ENCODE assay signal across 9 mouse cellular contexts in the genomic region with DNA sequence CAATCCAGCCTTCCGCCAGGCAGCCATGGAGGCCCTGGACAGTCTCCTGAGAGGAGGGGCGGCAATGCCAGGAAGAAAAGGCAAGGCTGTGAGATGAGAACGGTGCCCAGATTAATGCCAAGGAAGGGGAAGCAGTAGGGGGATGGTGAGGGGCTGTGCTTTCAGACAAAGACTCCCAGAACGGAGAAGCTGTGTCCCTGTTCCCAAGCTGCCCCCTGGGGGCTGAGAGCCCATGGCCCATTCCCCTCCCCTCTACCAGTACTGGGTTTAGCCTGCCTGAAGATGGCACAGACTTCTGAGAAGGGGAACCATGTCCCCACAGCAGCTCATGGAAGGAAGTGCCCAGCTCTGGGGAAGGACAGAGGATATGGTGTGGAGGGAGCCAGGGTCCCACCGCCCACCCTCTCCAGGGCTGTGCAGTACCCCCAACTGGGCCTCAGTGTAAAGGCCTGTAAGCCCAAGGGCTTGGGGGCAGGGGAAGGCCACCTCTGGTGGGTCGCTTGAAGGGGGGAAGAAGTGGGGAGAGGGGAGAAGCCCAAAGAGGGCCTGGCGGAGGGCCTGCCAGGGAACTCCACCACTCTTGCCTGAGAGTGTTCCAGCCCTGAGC. TPM values are rescaled to one million over a fixed set of nuclear protein-coding genes. Genes with fewer than 3 reads are reported as not detected.
DNase-seq lines count a peak whose midpoint lies in the region; ATAC-seq and TF ChIP-seq lines count a peak whose summit lies in the region.
"Had no signal": no experiment of that assay in that cellular context is flagged by ENCODE, and none has a peak within 500 bp of the region (broad histone marks: within the 10 kb centered on the region; RNA-seq: fewer than 3 reads in every experiment).

No protein-coding gene starts in this region.

- H3K4me1 ChIP-seq in forebrain, embryonic 11.5 days (replicated peaks; ENCODE audit: control insufficient read depth, insufficient read depth, low read length): peaks cover 18% of the 10 kb centered on the region
- peaks cover 22% of the 10 kb centered on the region; the same call in 1 of the 2 replicates for H3K4me1 ChIP-seq in hindbrain, postnatal 0 days (ENCODE audit: insufficient read depth, low read length)
- H3K4me1 ChIP-seq in olfactory bulb, adult 2 months (ENCODE audit: control insufficient read depth, insufficient read depth, low read length): peaks cover 55% of the 10 kb centered on the region

- no peak for TF ChIP-seq POLR2A in olfactory bulb, adult 2 months (IDR thresholded peaks at IDR 0.05; ENCODE audit: insufficient read depth, low read depth, low read length)

- H3K36me3 ChIP-seq in forebrain, embryonic 11.5 days (ENCODE audit: control insufficient read depth, insufficient read depth, low read length): peaks cover 31% of the 10 kb centered on the region
- peaks cover 35% of the 10 kb centered on the region for H3K36me3 ChIP-seq in hindbrain, postnatal 0 days (ENCODE audit: insufficient read depth, low read length)

- no peaks in the 10 kb centered on the region for H3K9me3 ChIP-seq in forebrain, embryonic 11.5 days (ENCODE audit: control insufficient read depth, low read length)
- H3K9me3 ChIP-seq in hindbrain, postnatal 0 days (ENCODE audit: low read length): no peaks in the 10 kb centered on the region

- no peaks in the 10 kb centered on the region for H3K27me3 ChIP-seq in forebrain, embryonic 11.5 days (ENCODE audit: control insufficient read depth, insufficient read depth, low read length)
- no peaks in the 10 kb centered on the region for H3K27me3 ChIP-seq in hindbrain, postnatal 0 days (ENCODE audit: insufficient read depth, low read length)

- peak overlapping the region; percentile 92 for H3K27ac ChIP-seq in layer of hippocampus, adult 2 months
- peak overlapping the region; percentile 71 for H3K27ac ChIP-seq in forebrain, embryonic 11.5 days (ENCODE audit: low read depth, low read length)
- peak overlapping the region; percentile 82 for H3K27ac ChIP-seq in hindbrain, postnatal 0 days
- 0 out of 2 replicates have a peak overlapping the region, but pooled peaks have one; percentile 2 for H3K27ac ChIP-seq in olfactory bulb, adult 2 months (ENCODE audit: insufficient read depth, low read depth, low read length)

- peak overlapping the region; percentile 23; the same call in 1 of the 2 replicates for H3K9ac ChIP-seq in forebrain, embryonic 11.5 days (ENCODE audit: low read length)
- peak overlapping the region; percentile 4 for H3K9ac ChIP-seq in hindbrain, postnatal 0 days (replicated peaks; ENCODE audit: low read length)
- H3K9ac ChIP-seq: lung, embryonic 14.5 days had no signal

- H3K4me2 ChIP-seq in forebrain, embryonic 11.5 days (ENCODE audit: low read depth, low read length, severe bottlenecking): no peak overlapping the region
- H3K4me2 ChIP-seq in hindbrain, postnatal 0 days (ENCODE audit: low read depth, low read length): no peak overlapping the region
- H3K4me2 ChIP-seq: lung, embryonic 14.5 days had no signal

- no peak for DNase-seq in layer of hippocampus, adult 2 months (ENCODE audit: low spot score in 2 of 2)
- DNase-seq in layer of hippocampus, adult 9-10 months (ENCODE audit: low spot score): no peak
- no peak for DNase-seq in forebrain, embryonic 11.5 days (ENCODE audit: low spot score)
- peak; percentile 72 for DNase-seq in hindbrain, postnatal 0 days (ENCODE audit: low spot score)
- no peak for DNase-seq in adrenal gland, postnatal 4 days (ENCODE audit: low spot score in 2 of 2)
- DNase-seq: kidney, adult 9 months had no signal

- TF ChIP-seq CTCF in layer of hippocampus, adult 2 months (conservative IDR thresholded peaks at IDR 0.05): no peak
- peak; percentile 21 for TF ChIP-seq CTCF in hindbrain, postnatal 0 days (IDR thresholded peaks at IDR 0.05; ENCODE audit: low read depth)
- no peak for TF ChIP-seq CTCF in olfactory bulb, adult 2 months (IDR thresholded peaks at IDR 0.05; ENCODE audit: insufficient read depth, low read depth, low read length)

- peak; percentile 22; the same call in 1 of the 2 replicates for ATAC-seq in forebrain, embryonic 11.5 days (replicated peaks; ENCODE audit: low FRiP score)
- ATAC-seq in hindbrain, postnatal 0 days: peak; percentile 50
- no peak for ATAC-seq in erythroid progenitor cell, adult 5-6 weeks (replicated peaks; ENCODE audit: low FRiP score, poor library complexity, severe bottlenecking)

- H3K4me3 ChIP-seq in layer of hippocampus, adult 2 months: no peak overlapping the region
- H3K4me3 ChIP-seq in forebrain, embryonic 11.5 days (ENCODE audit: low read depth, low read length): no peak overlapping the region
- H3K4me3 ChIP-seq in hindbrain, postnatal 0 days (ENCODE audit: low read length): no peak overlapping the region
- no peak overlapping the region for H3K4me3 ChIP-seq in olfactory bulb, adult 2 months (ENCODE audit: insufficient read depth, low read depth, low read length)

- WGBS in forebrain, embryonic 11.5 days: 43% methylated on average over 7 of the region's 7 CpGs
- WGBS in hindbrain, postnatal 0 days: 19% methylated on average over 7 of the region's 7 CpGs
- 40% methylated on average over 7 of the region's 7 CpGs for WGBS in olfactory bulb, adult 2 months

RNA-seq across cellular contexts. Expression of a gene that starts 9.0 kb away (rescaled TPM):
- 10 to 100 TPM; 17.0 to 18.2 TPM for total RNA-seq in layer of hippocampus, adult 2 months (2021)
- 62.8 and 72.4 TPM in 2 replicates for polyA plus RNA-seq in forebrain, embryonic 11.5 days (2014; fragmentation: Nextera tagmentation; extraction: Ambion mirVana)
- 73.2 and 91.7 TPM in 2 replicates for total RNA-seq in hindbrain, postnatal 0 days (2014; rRNA removed)
- polyA plus RNA-seq in hindbrain, postnatal 0 days (2015; fragmentation: Nextera tagmentation; extraction: Ambion mirVana): 14.8 and 16.6 TPM in 2 replicates
- not detected in 2 replicates for polyA plus RNA-seq in olfactory bulb, adult 2 months (2012; ENCODE audit: insufficient read depth, insufficient read length, low replicate concordance, missing spikeins)
- total RNA-seq in erythroid progenitor cell, adult 5-6 weeks (2015; ENCODE audit: low replicate concordance): 2.2 TPM in 1 of 2 replicates, not detected in the other
- total RNA-seq in erythroid progenitor cell, adult 5-6 weeks (2017; ENCODE audit: low replicate concordance): 0.53 TPM in 1 of 2 replicates, not detected in the other
- 10 to 100 TPM; 13.4 to 14.8 TPM for total RNA-seq in adrenal gland, postnatal 4 days (2021)

RNA-seq across cellular contexts. Expression of a gene that starts 35.2 kb away (rescaled TPM):
- 10 to 100 TPM; 34.2 to 38.1 TPM for total RNA-seq in layer of hippocampus, adult 2 months (2021)
- 106 and 107 TPM in 2 replicates for polyA plus RNA-seq in forebrain, embryonic 11.5 days (2014; fragmentation: Nextera tagmentation; extraction: Ambion mirVana)
- total RNA-seq in hindbrain, postnatal 0 days (2014; rRNA removed): 56.5 and 59.7 TPM in 2 replicates
- polyA plus RNA-seq in hindbrain, postnatal 0 days (2015; fragmentation: Nextera tagmentation; extraction: Ambion mirVana): 42.7 and 42.8 TPM in 2 replicates
- not detected in 2 replicates for polyA plus RNA-seq in olfactory bulb, adult 2 months (2012; ENCODE audit: insufficient read depth, insufficient read length, low replicate concordance, missing spikeins)
- 35.6 and 47.2 TPM in 2 replicates for total RNA-seq in erythroid progenitor cell, adult 5-6 weeks (2015; ENCODE audit: low replicate concordance)
- 44.8 and 57.3 TPM in 2 replicates for total RNA-seq in erythroid progenitor cell, adult 5-6 weeks (2017; ENCODE audit: low replicate concordance)
- 10 to 100 TPM; 47.1 to 48.3 TPM for total RNA-seq in adrenal gland, postnatal 4 days (2021)

RNA-seq across cellular contexts. Expression of a gene that starts 58.7 kb away (rescaled TPM):
- 1,000 to 10,000 TPM in 1 of 2 experiments, 100 to 1,000 TPM in 1; 959 to 1,016 TPM for total RNA-seq in layer of hippocampus, adult 2 months (2021)
- polyA plus RNA-seq in forebrain, embryonic 11.5 days (2014; fragmentation: Nextera tagmentation; extraction: Ambion mirVana): 678 and 706 TPM in 2 replicates
- 1,715 and 1,845 TPM in 2 replicates for total RNA-seq in hindbrain, postnatal 0 days (2014; rRNA removed)
- 2,044 and 2,080 TPM in 2 replicates for polyA plus RNA-seq in hindbrain, postnatal 0 days (2015; fragmentation: Nextera tagmentation; extraction: Ambion mirVana)
- polyA plus RNA-seq in olfactory bulb, adult 2 months (2012; ENCODE audit: insufficient read depth, insufficient read length, low replicate concordance, missing spikeins): not detected in 2 replicates
- total RNA-seq in erythroid progenitor cell, adult 5-6 weeks (2015; ENCODE audit: low replicate concordance): 226 and 267 TPM in 2 replicates
- total RNA-seq in erythroid progenitor cell, adult 5-6 weeks (2017; ENCODE audit: low replicate concordance): 106 and 241 TPM in 2 replicates
- 100 to 1,000 TPM; 687 to 720 TPM for total RNA-seq in adrenal gland, postnatal 4 days (2021)

Comparison
In these comparisons a context has a peak if more than half of its experiments do, and no peak if none do; other contexts are left out.
1. H3K27ac ChIP-seq: peak in every context shown above with its lines; median percentile 92 in layer of hippocampus, adult 2 months; 82 in hindbrain, postnatal 0 days; 71 in forebrain, embryonic 11.5 days; 2 in olfactory bulb, adult 2 months.
2. RNA of a gene that starts 9.0 kb away (total RNA-seq): 73.2 to 91.7 TPM in hindbrain, postnatal 0 days, 17.0 to 18.2 TPM in layer of hippocampus, adult 2 months and 13.4 to 14.8 TPM in adrenal gland, postnatal 4 days; 0.53 to 2.2 TPM in erythroid progenitor cell, adult 5-6 weeks; every median in the first group is over 4 times any median in the second.